Mouse (Mus musculus): ENCODE results near the gene Mrpl33.
"Not testable (repeated sequence)": the region's sequence is repeated elsewhere in the genome, so short reads cannot be mapped to it uniquely, and the experiment has no call there.

The Mrpl33 gene

GRCm38 (mm10) chr5:31597430-31597944 is 752 bp downstream of the Mrpl33 start:
- DNase-seq (ENCODE audit: low read depth, low spot score) = no peak

GRCm38 (mm10) chr5:31598121-31598520 is 1.4 kb downstream of the Mrpl33 start:
- no peak for DNase-seq (ENCODE audit: low read depth, low spot score)

- DNase-seq (ENCODE audit: low read depth, low spot score) = peak; percentile 20
Observed at GRCm38 (mm10) chr5:31598579-31598978, 1.8 kb downstream of the Mrpl33 start.

GRCm38 (mm10) chr5:31599161-31599560 is 2.4 kb downstream of the Mrpl33 start:
- no peak for DNase-seq (ENCODE audit: low read depth, low spot score)

- DNase-seq (ENCODE audit: low read depth, low spot score) = no peak
Observed at GRCm38 (mm10) chr5:31601162-31601722, 4.5 kb downstream of the Mrpl33 start.

GRCm38 (mm10) chr5:31602377-31602776 is 5.6 kb downstream of the Mrpl33 start:
- no peak for DNase-seq (ENCODE audit: low read depth, low spot score)

- DNase-seq (ENCODE audit: low read depth, low spot score) = no peak
Observed at GRCm38 (mm10) chr5:31603766-31604165, 7.0 kb downstream of the Mrpl33 start.

- no peak for DNase-seq (ENCODE audit: low read depth, low spot score)
Observed at GRCm38 (mm10) chr5:31606151-31606550, 9.4 kb downstream of the Mrpl33 start.

- no peak for DNase-seq (ENCODE audit: low read depth, low spot score)
Observed at GRCm38 (mm10) chr5:31610376-31611086, 13.8 kb downstream of the Mrpl33 start.

- no peak for DNase-seq (ENCODE audit: low read depth, low spot score)
Observed at GRCm38 (mm10) chr5:31611186-31611585, 14.5 kb downstream of the Mrpl33 start.

GRCm38 (mm10) chr5:31613852-31614286 is 17.1 kb downstream of the Mrpl33 start:
- DNase-seq (ENCODE audit: low read depth, low spot score) = peak; percentile 79

- DNase-seq (ENCODE audit: low read depth, low spot score) = no peak
Observed at GRCm38 (mm10) chr5:31614339-31615025, 17.7 kb downstream of the Mrpl33 start.

- DNase-seq (ENCODE audit: low read depth, low spot score) = no peak
Observed at GRCm38 (mm10) chr5:31620326-31620725, 23.6 kb downstream of the Mrpl33 start.

- no peak for DNase-seq (ENCODE audit: low read depth, low spot score)
Observed at GRCm38 (mm10) chr5:31627117-31627516, 30.4 kb downstream of the Mrpl33 start.

GRCm38 (mm10) chr5:31627562-31628526 is 31.1 kb downstream of the Mrpl33 start:
- peak; percentile 13 for DNase-seq (ENCODE audit: low read depth, low spot score)

GRCm38 (mm10) chr5:31628555-31628954 is 31.8 kb downstream of the Mrpl33 start:
- DNase-seq (ENCODE audit: low read depth, low spot score) = no peak

- peak; percentile 48 for DNase-seq (ENCODE audit: low read depth, low spot score)
Observed at GRCm38 (mm10) chr5:31630064-31630463, 33.3 kb downstream of the Mrpl33 start.

- not testable (repeated sequence) for DNase-seq (ENCODE audit: low read depth, low spot score)
Observed at GRCm38 (mm10) chr5:31631169-31631568, 34.4 kb downstream of the Mrpl33 start.

- no peak for DNase-seq (ENCODE audit: low read depth, low spot score)
Observed at GRCm38 (mm10) chr5:31634161-31634560, 37.4 kb downstream of the Mrpl33 start.

- no peak for DNase-seq (ENCODE audit: low read depth, low spot score)
Observed at GRCm38 (mm10) chr5:31634679-31635078, 37.9 kb downstream of the Mrpl33 start.

- DNase-seq (ENCODE audit: low read depth, low spot score) = no peak
Observed at GRCm38 (mm10) chr5:31636636-31637253, 40.0 kb downstream of the Mrpl33 start.

Data from forelimb bud, embryonic 11.5 days (tissue).